Mouse (Mus musculus) limb, embryonic 13.5 days (tissue): ENCODE results near the gene Pi4ka. TPM values are rescaled to one million over a fixed set of nuclear protein-coding genes. Genes with fewer than 3 reads are reported as not detected.

Experiments
- ATAC-seq: fragments of 200-750 bp; cut with Nextera tagmentation; 2 replicates; pipeline ENCODE4 v1.8.0; 2017; ENCODE audit warnings: low read depth, moderate number of reproducible peaks, moderate TSS enrichment; ENCODE audit not compliant: low FRiP score
- H3K27ac ChIP-seq: fragments of 300-500 bp; sonication (generic); 2 replicates; pipeline ENCODE4 v1.5.1; 2015; ENCODE audit warnings: inconsistent platforms, mild to moderate bottlenecking, moderate library complexity
- H3K27me3 ChIP-seq: fragments of 300-500 bp; sonication (generic); 2 replicates; pipeline ENCODE4 v1.6.1; 2015; ENCODE audit warnings: mild to moderate bottlenecking, inconsistent platforms
- H3K36me3 ChIP-seq: fragments of 300-500 bp; sonication (generic); 2 replicates; pipeline ENCODE4 v1.6.1; 2015; ENCODE audit warnings: inconsistent platforms, mild to moderate bottlenecking, moderate library complexity
- H3K4me1 ChIP-seq: fragments of 300-500 bp; sonication (generic); 2 replicates; pipeline ENCODE4 v1.6.1; 2015; ENCODE audit warnings: inconsistent platforms
- H3K4me2 ChIP-seq: fragments of 300-500 bp; sonication (generic); replicated peaks from 2 replicates; pipeline ENCODE4 v1.6.1; 2015; ENCODE audit warnings: inconsistent platforms, mild to moderate bottlenecking, moderate library complexity
- H3K4me3 ChIP-seq: fragments of 300-500 bp; sonication (generic); 2 replicates; pipeline ENCODE4 v1.5.1; 2015; ENCODE audit warnings: moderate library complexity, mild to moderate bottlenecking, inconsistent platforms
- H3K9ac ChIP-seq: fragments of 300-500 bp; sonication (generic); 2 replicates; pipeline ENCODE4 v1.6.1; 2015; ENCODE audit warnings: mild to moderate bottlenecking, inconsistent platforms
- H3K9me3 ChIP-seq: fragments of 300-500 bp; sonication (generic); 2 replicates; pipeline ENCODE4 v1.6.1; 2016; ENCODE audit warnings: inconsistent platforms
- WGBS: fragments of 180-500 bp; shearing (Covaris S2); methylation state at CpG from one replicate; pipeline ENCODE4 v1.1.7; 2015; 5-methylcytosine and 5-hydroxymethylcytosine counted together
- polyA plus RNA-seq: library from polyadenylated mRNA; unstranded; fragments of >200 nt; fragmentation: Nextera tagmentation; extraction: Ambion mirVana; gene quantifications from 2 replicates; pipeline ENCODE4 v1.2.1, GENCODE M21; 2015

Pi4ka gene
- 35.0 and 35.6 TPM in 2 replicates for polyA plus RNA-seq

- peaks cover 27% of the 10 kb centered on the region for H3K4me1 ChIP-seq
- peak within 1 kb of the TSS; percentile 82 for H3K9ac ChIP-seq
- ATAC-seq: peak; percentile 98
- WGBS: under 1% methylated on average over 59 of the region's 69 CpGs
- H3K27ac ChIP-seq: peak within 1 kb of the TSS; percentile 70; the same call in 1 of the 2 replicates
- no peaks in the 10 kb centered on the region for H3K9me3 ChIP-seq
- H3K36me3 ChIP-seq: peaks cover 12% of the 10 kb centered on the region
- H3K27me3 ChIP-seq: no peaks in the 10 kb centered on the region
- H3K4me2 ChIP-seq: peak within 1 kb of the TSS; percentile 80
- peak within 1 kb of the TSS; percentile 82 for H3K4me3 ChIP-seq
These were observed at the start of gene Pi4ka, which contains the start of gene Snap29 for GRCm38 (mm10) chr16:17405736-17406443. TSS of gene Pi4ka (minus strand) at chr16:17406314. TSS of gene Snap29 (plus strand) at chr16:17405986.

- 2% methylated on average over 24 of the region's 24 CpGs for WGBS
- peak overlapping the region; percentile 98 for H3K4me3 ChIP-seq
These were observed 46.2 kb upstream of the Pi4ka start for GRCm38 (mm10) chr16:17452373-17452715.

GRCm38 (mm10) chr16:17451541-17452372 is 45.6 kb upstream of the Pi4ka start, which contains the start of gene Crkl:
TSS of gene Crkl (plus strand) at chr16:17451987.
- peaks cover 26% of the 10 kb centered on the region for H3K4me1 ChIP-seq
- no peaks in the 10 kb centered on the region for H3K9me3 ChIP-seq
- H3K27ac ChIP-seq: peak within 1 kb of the TSS; percentile 97
- H3K36me3 ChIP-seq: peaks cover 18% of the 10 kb centered on the region
- peak within 1 kb of the TSS; percentile 98 for H3K4me3 ChIP-seq
- peak within 1 kb of the TSS; percentile 94 for H3K4me2 ChIP-seq
- no peaks in the 10 kb centered on the region for H3K27me3 ChIP-seq
- peak within 1 kb of the TSS; percentile 97 for H3K9ac ChIP-seq
- under 1% methylated on average over 63 of the region's 63 CpGs for WGBS
- peak; percentile 97 for ATAC-seq

More at GRCm38 (mm10) chr16:17452373-17452715, 46.2 kb upstream of the Pi4ka start:
- H3K36me3 ChIP-seq: peaks cover 24% of the 10 kb centered on the region
- peaks cover 26% of the 10 kb centered on the region for H3K4me1 ChIP-seq
- H3K27ac ChIP-seq: peak overlapping the region; percentile 97
- ATAC-seq: peak; percentile 51; the same call in 1 of the 2 replicates
- no peaks in the 10 kb centered on the region for H3K27me3 ChIP-seq
- H3K9me3 ChIP-seq: no peaks in the 10 kb centered on the region
- H3K4me2 ChIP-seq: peak overlapping the region; percentile 94
- H3K9ac ChIP-seq: peak overlapping the region; percentile 97

GRCm38 (mm10) chr16:17432576-17432975 is 26.5 kb upstream of the Pi4ka start:
- ATAC-seq: no peak
- Histone ChIP-seq H3K9ac (no peak overlapping the region), H3K4me3 (no peak overlapping the region), H3K4me1 (no peaks in the 10 kb centered on the region), H3K27ac (no peak overlapping the region), H3K36me3 (peaks cover 24% of the 10 kb centered on the region), H3K4me2 (no peak overlapping the region), H3K27me3 (no peaks in the 10 kb centered on the region), H3K9me3 (no peaks in the 10 kb centered on the region)
- WGBS: 70% methylated on average over 2 of the region's 2 CpGs

- H3K27me3 ChIP-seq: no peaks in the 10 kb centered on the region
- ATAC-seq: no peak
- H3K4me2 ChIP-seq: no peak overlapping the region
- no peak overlapping the region for H3K27ac ChIP-seq
- peaks cover 68% of the 10 kb centered on the region for H3K36me3 ChIP-seq
- no peaks in the 10 kb centered on the region for H3K4me1 ChIP-seq
- H3K4me3 ChIP-seq: no peak overlapping the region
- no peak overlapping the region for H3K9ac ChIP-seq
- WGBS: 79% methylated on average over 3 of the region's 3 CpGs
- no peaks in the 10 kb centered on the region for H3K9me3 ChIP-seq
These were observed 16.9 kb upstream of the Pi4ka start for GRCm38 (mm10) chr16:17423021-17423420.

- H3K27me3 ChIP-seq: no peaks in the 10 kb centered on the region
- no peak overlapping the region for H3K27ac ChIP-seq
- peaks cover 9% of the 10 kb centered on the region for H3K4me1 ChIP-seq
- no peak overlapping the region for H3K4me3 ChIP-seq
- no peak overlapping the region for H3K9ac ChIP-seq
- ATAC-seq: no peak
- H3K9me3 ChIP-seq: no peaks in the 10 kb centered on the region
- H3K36me3 ChIP-seq: peaks cover 4% of the 10 kb centered on the region; the same call in 1 of the 2 replicates
- H3K4me2 ChIP-seq: no peak overlapping the region
- 58% methylated on average over 4 of the region's 4 CpGs for WGBS
These were observed 4.1 kb upstream of the Pi4ka start for GRCm38 (mm10) chr16:17410209-17410608.

GRCm38 (mm10) chr16:17409046-17409445 is 2.9 kb upstream of the Pi4ka start:
- no peak for ATAC-seq
- Histone ChIP-seq H3K4me2 (no peak overlapping the region), H3K27ac (no peak overlapping the region), H3K4me3 (no peak overlapping the region), H3K4me1 (peaks cover 20% of the 10 kb centered on the region), H3K9ac (no peak overlapping the region; the same call in 1 of the 2 replicates), H3K9me3 (no peaks in the 10 kb centered on the region), H3K36me3 (peaks cover 4% of the 10 kb centered on the region; the same call in 1 of the 2 replicates), H3K27me3 (no peaks in the 10 kb centered on the region)
- WGBS: 82% methylated on average over 2 of the region's 2 CpGs

- Histone ChIP-seq H3K27ac (no peak overlapping the region), H3K4me1 (peaks cover 20% of the 10 kb centered on the region), H3K9me3 (no peaks in the 10 kb centered on the region), H3K4me3 (peak overlapping the region; percentile 82), H3K9ac (peak overlapping the region; percentile 82), H3K4me2 (peak overlapping the region; percentile 80), H3K36me3 (peaks cover 12% of the 10 kb centered on the region), H3K27me3 (no peaks in the 10 kb centered on the region)
- ATAC-seq: no peak
- 34% methylated on average over 9 of the region's 9 CpGs for WGBS
These were observed 558 bp upstream of the Pi4ka start for GRCm38 (mm10) chr16:17406512-17407231.

GRCm38 (mm10) chr16:17405271-17405696 is 830 bp downstream of the Pi4ka start:
- under 1% methylated on average over 22 of the region's 22 CpGs for WGBS
- no peaks in the 10 kb centered on the region for H3K27me3 ChIP-seq
- peak overlapping the region; percentile 82 for H3K4me3 ChIP-seq
- peak overlapping the region; percentile 82 for H3K9ac ChIP-seq
- H3K27ac ChIP-seq: peak overlapping the region; percentile 70; the same call in 1 of the 2 replicates
- H3K4me1 ChIP-seq: peaks cover 31% of the 10 kb centered on the region
- H3K4me2 ChIP-seq: peak overlapping the region; percentile 80
- H3K36me3 ChIP-seq: peaks cover 12% of the 10 kb centered on the region
- H3K9me3 ChIP-seq: no peaks in the 10 kb centered on the region
- ATAC-seq: peak; percentile 88

GRCm38 (mm10) chr16:17402855-17403254 is 3.3 kb downstream of the Pi4ka start:
- no peak overlapping the region for H3K27ac ChIP-seq
- H3K27me3 ChIP-seq: no peaks in the 10 kb centered on the region
- no peak overlapping the region for H3K4me2 ChIP-seq
- no peak overlapping the region for H3K9ac ChIP-seq
- ATAC-seq: no peak
- peaks cover 8% of the 10 kb centered on the region; the same call in 1 of the 2 replicates for H3K36me3 ChIP-seq
- no peaks in the 10 kb centered on the region for H3K9me3 ChIP-seq
- 70% methylated on average over 1 of the region's 1 CpGs for WGBS
- no peak overlapping the region for H3K4me3 ChIP-seq
- H3K4me1 ChIP-seq: peaks cover 33% of the 10 kb centered on the region

GRCm38 (mm10) chr16:17392784-17393183 is 13.3 kb downstream of the Pi4ka start:
- Histone ChIP-seq H3K27ac (no peak overlapping the region), H3K36me3 (peaks cover 13% of the 10 kb centered on the region), H3K4me3 (no peak overlapping the region), H3K27me3 (no peaks in the 10 kb centered on the region), H3K9ac (no peak overlapping the region), H3K9me3 (no peaks in the 10 kb centered on the region), H3K4me2 (no peak overlapping the region), H3K4me1 (0 out of 2 replicates have a peak, but pooled peaks cover 12% of the 10 kb centered on the region)
- 71% methylated on average over 4 of the region's 4 CpGs for WGBS
- no peak for ATAC-seq
